Mouse (Mus musculus) gastrocnemius, adult 2 months (tissue): ENCODE data around the gene Cox6a1. TPM values are rescaled to one million over a fixed set of nuclear protein-coding genes. Genes with fewer than 3 reads are reported as not detected.

Source experiments
- DNase-seq: peaks from one replicate; pipeline ENCODE4 v3.0.0; 2022
- H3K27ac ChIP-seq: fragments of 200-600 bp; 2 replicates; pipeline ENCODE4 v1.8.1; 2022; ENCODE audit warnings: mild to moderate bottlenecking
- H3K4me3 ChIP-seq: fragments of 200-600 bp; 2 replicates; pipeline ENCODE4 v1.8.1; 2022; ENCODE audit warnings: mild to moderate bottlenecking, moderate library complexity
- CTCF ChIP-seq: fragments of 200-600 bp; IDR thresholded peaks from 2 replicates; pipeline ENCODE4 v1.8.1; 2022; ENCODE audit warnings: antibody characterized with exemption, mild to moderate bottlenecking, moderate library complexity
- intact Hi-C: fragments of 180-260 bp; cut with DNase I; formaldehyde crosslinking; loops from one replicate; pipeline ENCODE4 v1.15.1; 2025
- total RNA-seq, 2 experiments: library from RNA; stranded (reverse); gene quantifications; 2 replicates each; pipeline ENCODE4 v1.2.3; 2021

Cox6a1 gene
- total RNA-seq, 2 experiments from 2014 or later: 38.7 to 60.9 TPM

DNA sequence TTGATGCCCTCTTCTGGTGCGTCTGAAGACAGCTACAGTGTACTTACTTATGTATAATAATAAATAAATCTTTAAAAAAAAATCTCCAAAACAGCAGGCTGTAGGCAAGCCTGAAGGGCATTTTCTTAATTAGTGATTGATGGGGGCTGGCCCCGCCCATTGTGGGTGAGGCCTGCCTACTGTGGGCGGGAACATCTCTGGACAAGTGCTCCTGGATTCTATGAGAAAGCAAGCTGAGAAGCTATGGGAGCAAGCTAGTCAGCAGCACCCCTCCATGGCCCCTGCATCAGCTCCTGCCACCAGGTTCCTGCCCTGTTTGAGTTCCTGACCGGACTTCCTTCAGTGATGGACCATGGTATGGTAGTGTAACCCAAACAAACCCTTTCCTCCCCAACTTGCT is 16.0 kb upstream of the Cox6a1 start:
- intact Hi-C loops: no loop called here
- DNase-seq: no peak
- Histone ChIP-seq H3K27ac (no peak overlapping the region), H3K4me3 (no peak overlapping the region)
- no peak for TF ChIP-seq CTCF

DNA sequence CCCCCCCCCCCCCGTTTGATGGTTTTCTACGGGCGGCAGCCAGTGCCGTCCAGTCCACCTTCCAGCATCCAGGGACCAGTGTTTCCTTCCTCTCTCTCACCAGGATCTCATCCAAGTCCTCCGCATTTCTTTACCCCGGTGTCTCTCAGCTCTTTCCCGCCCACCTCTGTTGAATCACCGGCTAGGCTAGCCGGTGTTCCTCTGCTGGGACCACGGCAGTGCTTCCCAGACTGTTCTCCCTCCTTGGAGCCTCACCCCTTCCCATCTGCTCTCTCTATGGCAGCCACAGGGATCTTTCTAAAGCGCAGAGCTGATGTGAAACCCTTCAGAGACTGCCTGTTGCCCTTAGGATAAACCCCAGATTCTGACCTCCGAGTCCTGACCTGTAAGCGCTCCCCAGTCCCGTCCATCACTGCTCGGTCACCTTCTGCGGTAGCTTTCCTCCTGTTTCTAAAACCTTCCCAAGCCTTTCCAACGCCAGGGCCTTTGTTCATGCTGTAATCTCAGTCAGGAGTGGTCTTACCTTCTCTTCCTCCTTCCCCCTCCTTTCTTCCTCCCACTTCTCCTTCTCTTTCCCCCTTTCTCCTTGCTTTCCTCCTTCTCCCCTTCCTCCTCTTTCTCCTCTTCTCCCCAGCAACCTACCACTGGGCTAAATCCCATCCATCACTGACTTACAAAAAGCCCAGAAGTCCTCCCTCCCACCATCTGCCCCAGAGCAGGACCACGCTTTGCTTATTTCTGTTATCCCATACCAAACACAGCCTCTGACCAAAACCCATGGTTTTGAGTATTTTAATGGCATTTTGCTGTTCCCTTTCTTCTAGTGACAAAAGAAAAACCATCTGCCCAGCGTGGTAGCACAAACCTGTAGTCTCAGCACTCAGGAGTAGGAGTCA is 14.3 kb upstream of the Cox6a1 start:
- H3K27ac ChIP-seq: no peak overlapping the region
- intact Hi-C loops: no loop called here
- H3K4me3 ChIP-seq: no peak overlapping the region
- DNase-seq: no peak
- TF ChIP-seq CTCF: no peak

DNA sequence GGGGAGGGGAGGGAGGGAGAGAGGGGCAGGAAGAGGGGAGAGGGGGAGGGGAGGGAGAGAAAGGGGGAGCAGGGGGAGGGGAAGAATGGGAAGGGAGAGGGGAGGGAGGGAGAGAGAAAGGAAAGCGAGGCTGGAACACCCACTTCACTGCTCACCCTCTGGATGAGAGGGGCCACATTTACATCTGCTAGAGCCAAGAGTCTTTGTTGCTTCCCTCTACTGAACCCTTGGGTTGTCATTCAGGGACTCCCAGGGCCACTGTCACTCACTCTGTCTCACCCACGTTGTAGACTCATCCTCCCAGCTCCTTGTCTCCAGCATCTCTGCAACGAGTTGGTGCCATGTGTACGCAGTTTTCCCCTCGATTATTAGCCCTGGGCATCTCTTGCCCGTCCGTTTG is 13.4 kb upstream of the Cox6a1 start:
- no peak for DNase-seq

DNA sequence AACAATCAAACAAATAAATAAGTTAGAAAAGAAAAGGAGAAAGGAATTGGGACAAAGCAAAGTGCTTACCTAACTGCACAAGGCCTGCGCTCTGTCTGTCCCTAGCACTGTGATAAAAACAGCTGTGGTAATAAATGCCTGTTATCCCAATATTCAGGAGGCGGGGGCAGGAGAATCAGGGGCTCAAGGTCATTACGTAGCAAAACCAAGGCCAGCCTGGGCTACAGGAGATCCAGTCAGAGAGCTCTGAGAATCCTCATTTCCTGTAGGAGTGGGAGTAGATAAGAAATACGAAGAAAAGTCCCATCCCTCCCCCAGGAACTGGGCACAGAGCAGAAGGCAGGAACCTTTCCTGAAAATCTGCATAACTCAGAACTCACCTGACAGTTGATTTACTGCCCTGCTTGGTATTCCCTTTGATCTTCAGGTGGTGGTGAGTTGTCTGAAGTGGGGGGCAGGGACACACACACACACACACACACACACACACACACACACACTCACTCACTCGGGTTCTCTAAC is 11.1 kb upstream of the Cox6a1 start:
- DNase-seq: no peak

More for the DNA sequence above, 13.4 kb upstream of the Cox6a1 start:
- Histone ChIP-seq H3K27ac (no peak overlapping the region), H3K4me3 (no peak overlapping the region)
- intact Hi-C loops: no loop called here
- TF ChIP-seq CTCF: no peak

DNA sequence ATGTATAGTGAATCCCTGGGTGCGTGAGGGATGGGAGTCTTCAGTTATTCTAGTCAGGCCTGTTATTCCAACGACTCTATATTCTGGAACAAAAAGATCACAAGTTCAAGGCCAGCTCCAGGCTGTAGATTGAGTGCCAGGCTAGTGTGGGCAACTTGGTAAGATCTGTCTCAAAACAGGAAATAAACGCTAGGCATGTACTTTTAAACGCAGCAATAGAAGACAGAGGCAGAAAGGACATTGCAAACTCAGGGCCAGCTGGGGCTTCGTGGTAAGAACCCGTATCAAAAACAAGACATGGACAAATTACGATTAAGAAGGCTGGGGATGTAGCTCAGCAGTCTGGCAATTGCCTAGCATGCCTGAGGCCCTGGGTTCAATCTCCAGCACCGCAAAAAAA is 10.7 kb upstream of the Cox6a1 start:
- DNase-seq: no peak
- Histone ChIP-seq H3K4me3 (peak overlapping the region; percentile 39; the same call in 1 of the 2 replicates), H3K27ac (no peak overlapping the region)
- TF ChIP-seq CTCF: no peak
- intact Hi-C loops: loop anchor here (1.0 kb wide), 1 partner anchor 82 kb away; no protein-coding TSS in a partner anchor

More for the DNA sequence above, 11.1 kb upstream of the Cox6a1 start:
- intact Hi-C loops: loop anchor here (1.0 kb wide), 1 partner anchor 81 kb away; no protein-coding TSS in a partner anchor
- H3K27ac ChIP-seq: no peak overlapping the region
- TF ChIP-seq CTCF: no peak
- H3K4me3 ChIP-seq: no peak overlapping the region

DNA sequence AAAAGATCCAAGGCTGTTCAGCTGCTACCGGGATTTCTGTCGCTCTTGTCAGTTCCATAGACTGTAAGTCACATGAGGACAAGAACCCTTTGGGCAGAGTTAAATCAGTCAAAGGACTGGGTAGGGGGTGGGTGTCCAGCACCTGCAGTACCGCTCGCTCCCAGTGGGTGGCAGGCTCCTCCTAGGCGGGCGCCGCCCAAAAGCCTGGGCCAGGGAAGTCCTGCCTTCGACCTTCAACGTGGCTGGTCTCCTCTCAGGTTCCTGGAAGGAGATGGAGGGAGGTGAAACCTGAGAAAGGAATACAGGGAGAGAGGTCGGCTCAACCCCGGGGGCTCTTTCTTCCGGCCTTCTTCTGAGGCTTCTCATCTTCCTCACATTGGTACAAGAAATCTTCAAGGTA is 10.1 kb upstream of the Cox6a1 start:
- TF ChIP-seq CTCF: no peak; the same call in 1 of the 2 replicates
- DNase-seq: peak; percentile 91
- intact Hi-C loops: loop anchor here (1.0 kb wide), 1 partner anchor 82 kb away; no protein-coding TSS in a partner anchor
- peak overlapping the region; percentile 39; the same call in 1 of the 2 replicates for H3K4me3 ChIP-seq
- no peak overlapping the region for H3K27ac ChIP-seq

DNA sequence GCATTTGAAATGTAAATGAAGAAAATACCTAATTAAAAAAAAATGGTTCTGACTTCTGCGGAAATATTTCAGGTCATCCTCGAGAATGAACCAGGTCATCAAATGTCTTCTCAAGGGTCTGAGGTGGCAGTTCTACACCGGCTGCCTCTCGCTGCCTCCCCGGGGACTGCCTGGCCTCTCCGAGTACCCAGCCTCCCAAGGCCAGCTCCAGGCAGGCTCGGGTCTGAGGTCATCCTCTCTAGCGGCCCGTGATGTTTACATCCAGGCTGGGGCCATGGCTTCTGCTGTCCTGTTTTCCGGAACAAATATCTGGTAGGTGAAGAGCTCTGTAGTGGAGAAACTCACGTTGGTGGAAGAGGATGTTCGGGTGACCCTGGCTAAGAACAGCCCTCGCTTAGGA is 6.3 kb upstream of the Cox6a1 start:
- H3K4me3 ChIP-seq: no peak overlapping the region
- intact Hi-C loops: no loop called here
- TF ChIP-seq CTCF: no peak
- no peak overlapping the region for H3K27ac ChIP-seq
- DNase-seq: no peak

DNA sequence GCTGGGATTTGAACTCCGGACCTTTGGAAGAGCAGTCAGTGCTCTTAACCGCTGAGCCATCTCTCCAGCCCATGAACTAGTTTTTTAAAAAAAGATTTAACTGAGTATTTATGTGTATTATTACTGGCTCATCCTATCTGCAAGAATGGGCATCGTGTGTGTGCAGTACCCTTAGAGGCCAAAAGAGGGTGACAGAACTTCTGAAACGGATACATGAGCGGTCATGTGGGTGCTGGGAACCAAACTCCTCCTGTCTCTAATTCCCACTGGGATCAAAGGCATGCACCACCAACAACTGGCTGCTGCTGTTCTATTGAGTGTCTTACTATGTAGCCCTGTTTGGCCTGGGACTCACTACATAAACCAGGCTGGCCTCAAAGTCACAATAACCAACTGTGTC is 2.6 kb upstream of the Cox6a1 start:
- DNase-seq: no peak
- Histone ChIP-seq H3K27ac (no peak overlapping the region), H3K4me3 (no peak overlapping the region)
- TF ChIP-seq CTCF: 0 out of 2 replicates have a peak, but pooled peaks have one; percentile 4
- intact Hi-C loops: no loop called here

DNA sequence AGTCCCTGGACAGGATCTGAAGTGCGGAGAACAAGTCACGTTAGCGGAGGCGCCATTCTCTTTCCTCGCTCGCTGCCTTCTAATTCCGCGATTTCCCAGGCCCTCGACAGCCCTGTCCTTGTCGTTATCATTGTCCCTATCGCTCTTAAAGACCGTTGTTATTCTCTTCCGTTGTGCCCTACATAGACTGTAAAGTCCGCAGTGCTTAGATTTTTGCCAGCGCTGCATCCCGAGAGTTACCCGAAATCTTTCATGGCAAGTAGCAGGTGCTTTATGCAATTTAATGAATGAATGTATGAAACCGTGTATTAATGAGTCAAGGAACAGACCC is 409 bp upstream of the Cox6a1 start:
- intact Hi-C loops: loop anchor here (2.0 to 5.0 kb wide), 2 partner anchors 48 to 162 kb away; partner anchors contain the start of gene Dynll1
- no peak for TF ChIP-seq CTCF
- Histone ChIP-seq H3K4me3 (peak overlapping the region; percentile 96), H3K27ac (peak overlapping the region; percentile 98)
- DNase-seq: no peak

DNA sequence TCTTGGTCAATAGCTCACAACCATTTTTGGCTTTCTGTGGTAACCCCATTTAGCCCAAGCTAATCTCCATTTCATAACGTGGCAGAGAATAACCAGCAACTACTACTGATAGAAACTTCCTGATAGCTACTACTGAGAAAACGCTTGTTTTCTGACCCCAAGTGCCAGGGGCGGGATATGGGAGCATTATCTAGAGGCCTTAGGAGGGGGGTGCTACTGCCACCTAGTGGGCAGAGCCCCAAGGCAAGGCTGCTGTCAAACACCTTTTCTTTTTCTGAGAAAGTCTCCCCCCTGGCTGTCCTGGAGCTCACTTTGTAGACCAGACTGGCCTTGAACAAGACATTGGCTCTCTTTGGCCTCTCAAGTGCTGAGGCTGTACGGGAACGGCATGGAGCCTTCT is 1.2 kb downstream of the Cox6a1 start:
- peak; percentile 85 for DNase-seq
- TF ChIP-seq CTCF: peak; percentile 99; the same call in 1 of the 2 replicates
- peak overlapping the region; percentile 98 for H3K27ac ChIP-seq
- peak overlapping the region; percentile 96 for H3K4me3 ChIP-seq
- intact Hi-C loops: loop anchor here (5.0 kb wide), 1 partner anchor 160 kb away; no protein-coding TSS in a partner anchor

DNA sequence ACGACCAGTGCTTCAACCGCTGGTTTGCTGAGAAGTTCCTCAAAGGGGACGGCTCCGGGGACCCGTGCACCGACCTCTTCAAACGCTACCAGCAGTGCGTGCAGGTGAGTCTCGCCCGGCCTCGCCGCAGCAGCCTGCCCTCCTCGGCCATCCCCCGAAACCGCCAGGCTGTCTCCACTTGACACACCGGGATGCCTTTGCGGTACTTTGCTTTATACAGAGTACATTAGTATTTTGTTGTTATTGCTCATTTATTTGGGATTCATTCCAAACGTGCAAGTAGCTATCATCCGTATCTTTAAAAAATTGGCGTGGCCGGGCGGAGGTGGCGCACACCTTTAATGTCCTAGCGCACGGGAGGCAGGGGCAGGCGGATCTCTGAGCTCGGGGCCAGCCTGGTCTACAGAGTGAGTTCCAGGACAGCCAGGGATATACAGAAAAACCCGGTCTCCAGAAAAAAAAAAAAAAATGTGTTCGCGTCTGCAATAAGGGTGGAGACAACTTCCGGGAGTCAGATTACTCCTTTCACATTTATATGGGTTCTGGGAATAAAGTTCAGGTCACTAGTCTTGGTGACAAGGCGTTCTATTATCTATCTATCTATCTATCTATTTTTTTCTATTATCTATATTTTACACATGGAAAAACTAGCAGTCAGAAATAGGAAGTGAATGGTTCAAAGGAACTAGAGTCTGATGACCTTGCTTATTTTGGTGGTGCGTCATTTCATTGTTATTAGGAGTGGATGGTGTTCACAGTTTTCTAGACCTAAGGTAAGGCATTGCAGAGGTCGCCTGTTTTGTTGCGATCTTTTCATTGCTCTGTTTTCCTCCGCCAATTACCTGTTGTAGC is 7.2 kb downstream of the Cox6a1 start:
- DNase-seq: no peak
- Histone ChIP-seq H3K4me3 (peak overlapping the region; percentile 99), H3K27ac (peak overlapping the region; percentile 98)
- intact Hi-C loops: loop anchor here (5.0 kb wide), 1 partner anchor 59 kb away; no protein-coding TSS in a partner anchor
- no peak for TF ChIP-seq CTCF

DNA sequence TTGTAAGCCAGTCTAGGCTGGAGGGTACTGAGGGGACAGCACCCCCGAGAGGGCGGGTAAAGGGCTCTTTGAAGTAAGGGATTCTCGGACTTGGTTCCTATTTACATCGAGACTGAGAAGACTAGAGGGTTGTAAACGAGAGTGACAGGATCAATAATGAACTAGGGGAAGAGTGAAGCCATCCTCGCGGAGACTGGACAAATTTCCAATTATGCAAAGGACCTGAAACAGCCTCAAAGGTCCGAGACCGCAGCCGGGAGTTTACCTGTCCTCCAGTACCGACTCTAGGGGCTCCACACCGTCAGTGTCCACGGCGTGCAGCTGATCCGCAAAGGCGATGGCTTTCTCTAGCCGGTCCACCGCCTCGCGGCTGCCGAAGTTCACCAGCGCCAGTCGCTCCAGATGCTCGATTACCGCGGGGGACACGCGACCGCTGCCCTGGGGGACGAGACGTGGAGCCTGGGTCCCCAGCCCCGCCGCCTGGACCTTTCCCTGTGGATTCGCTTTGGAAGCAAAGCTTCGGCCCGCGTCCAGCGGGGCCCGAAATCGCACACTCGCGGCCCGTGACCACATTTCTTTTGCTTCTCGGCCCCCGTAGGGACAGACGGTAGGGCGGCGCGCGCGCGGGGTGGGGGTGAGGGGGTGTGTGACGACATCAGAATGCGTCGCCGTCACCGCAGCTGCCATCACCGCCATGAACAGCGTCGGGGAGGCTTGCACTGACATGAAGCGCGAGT is 8.0 kb downstream of the Cox6a1 start, which contains the start of the genes Gatc and Triap1:
TSS of gene Gatc (minus strand) at position 602 of the 737 bp plus-strand sequence.
TSS of gene Triap1 (plus strand) at position 649 of the 737 bp plus-strand sequence.
- intact Hi-C loops: loop anchor here (5.0 kb wide), 1 partner anchor 58 kb away; no protein-coding TSS in a partner anchor
- TF ChIP-seq CTCF: no peak
- peak within 1 kb of the TSS; percentile 99 for H3K4me3 ChIP-seq
- peak within 1 kb of the TSS; percentile 98 for H3K27ac ChIP-seq
- peak; percentile 94 for DNase-seq
